Mouse (Mus musculus) lung, postnatal 4 days (tissue): Measurements from ENCODE around the gene Iqcc.
A peak's percentile ranks its signal among the peaks of the same experiment; 100 is the strongest.

Experiments
- DNase-seq, 2 experiments: peaks; one replicate each; pipeline ENCODE4 v3.0.0; 2021

The Iqcc gene

GRCm38 (mm10) chr4:129576863-129577491, 41.9 kb downstream of the Iqcc start:
- peak; percentile 74 to 82 for DNase-seq

GRCm38 (mm10) chr4:129575171-129575844, 43.6 kb downstream of the Iqcc start:
- peak; percentile 56 to 63 for DNase-seq

GRCm38 (mm10) chr4:129573430-129573829, 45.5 kb downstream of the Iqcc start, which contains the start of gene Lck:
Gene Lck, minus strand, starts transcription at chr4:129573641.
- DNase-seq = peak; percentile 25 to 48

- DNase-seq = no peak
These were observed 45.9 kb downstream of the Iqcc start for GRCm38 (mm10) chr4:129573093-129573370.

- peak in 1 of 2 experiments; percentile 8 for DNase-seq
These were observed 46.4 kb downstream of the Iqcc start for GRCm38 (mm10) chr4:129572236-129573092.

- DNase-seq = no peak
These were observed 47.3 kb downstream of the Iqcc start for GRCm38 (mm10) chr4:129571551-129572084.

GRCm38 (mm10) chr4:129570028-129570427, 48.9 kb downstream of the Iqcc start:
- no peak for DNase-seq

- DNase-seq = no peak
These were observed 50.5 kb downstream of the Iqcc start for GRCm38 (mm10) chr4:129568366-129568765.

GRCm38 (mm10) chr4:129565139-129565538, 53.8 kb downstream of the Iqcc start:
- no peak for DNase-seq
